Mouse (Mus musculus): ENCODE measurements around the gene Eml5. TPM values are rescaled to one million over a fixed set of nuclear protein-coding genes. Genes with fewer than 3 reads are reported as not detected.

Eml5 gene
- total RNA-seq, 2 experiments from 2014 or later = 7.6 to 9.0 TPM

DNA sequence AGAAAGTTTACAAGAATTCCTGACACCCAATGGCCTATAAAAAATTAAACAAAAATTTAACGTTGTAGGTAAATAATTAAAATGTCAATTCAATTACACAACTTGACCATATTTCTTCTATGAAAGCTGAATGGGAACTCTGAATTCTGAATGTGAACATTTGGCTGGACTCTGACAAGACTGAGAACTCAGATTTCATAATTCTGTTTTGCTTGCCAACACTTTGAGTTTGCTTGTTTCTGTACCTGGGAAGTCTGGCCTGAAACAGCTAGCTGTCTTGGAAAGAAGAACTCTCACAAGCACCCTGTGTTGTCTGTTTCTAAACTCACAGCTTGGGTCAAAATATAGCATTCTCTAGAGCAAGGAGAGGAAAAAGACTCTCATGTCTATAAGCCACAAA lies 67.4 kb downstream of the Eml5 start:
- no peak for DNase-seq

DNA sequence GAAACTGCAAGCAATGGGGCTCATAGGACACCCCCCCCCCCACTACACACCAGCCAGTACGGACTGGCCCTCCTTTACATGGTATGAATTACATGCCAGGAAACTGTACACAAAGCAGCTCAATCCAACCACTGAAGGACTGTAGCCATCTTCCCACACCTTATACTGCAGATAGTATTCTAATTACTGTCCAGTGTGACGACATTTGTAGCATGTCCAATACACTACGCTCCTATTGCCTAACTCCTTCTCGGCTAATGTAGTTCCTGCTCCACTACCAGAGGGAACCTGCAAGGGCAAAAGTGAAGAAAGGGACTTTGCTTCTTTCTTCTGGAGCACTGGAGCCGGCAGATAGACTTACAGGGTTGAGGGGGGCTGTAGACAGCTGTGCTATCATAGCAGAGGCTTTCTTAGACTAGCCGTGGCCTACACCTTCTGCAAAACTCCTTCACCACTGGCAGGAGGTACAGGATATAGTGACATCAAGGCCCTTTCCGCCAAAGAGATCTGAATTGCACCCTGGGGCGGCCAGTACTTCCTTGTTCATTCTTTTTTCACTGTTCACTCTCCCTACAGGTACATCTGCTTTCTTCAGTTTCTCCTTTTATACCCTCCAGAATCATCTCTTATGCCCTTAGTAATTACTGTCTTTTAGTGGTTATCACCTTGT lies 68.2 kb downstream of the Eml5 start:
- no peak for DNase-seq

GRCm38 (mm10) chr12:98831122-98831521 lies 70.2 kb downstream of the Eml5 start:
- DNase-seq = no peak

DNA sequence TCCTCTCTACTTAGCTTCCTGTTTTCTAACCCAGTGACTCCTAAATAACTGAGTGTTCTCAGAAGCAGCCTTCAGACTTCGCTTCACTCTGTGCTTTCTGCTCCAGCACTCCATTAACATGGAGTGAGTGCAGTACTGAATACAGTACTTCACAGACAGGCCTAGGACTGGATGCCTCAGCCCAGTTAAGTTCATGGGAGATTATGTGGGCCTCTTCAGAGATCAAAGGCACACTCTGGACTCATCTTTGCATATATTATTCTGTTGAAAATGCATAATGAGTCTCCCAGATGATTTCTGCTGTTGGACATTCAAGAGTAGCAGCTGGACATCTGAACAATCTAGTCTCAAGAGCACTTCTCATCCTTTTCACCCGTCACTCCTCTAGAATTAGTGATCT lies 80.5 kb downstream of the Eml5 start:
- no peak for DNase-seq

DNA sequence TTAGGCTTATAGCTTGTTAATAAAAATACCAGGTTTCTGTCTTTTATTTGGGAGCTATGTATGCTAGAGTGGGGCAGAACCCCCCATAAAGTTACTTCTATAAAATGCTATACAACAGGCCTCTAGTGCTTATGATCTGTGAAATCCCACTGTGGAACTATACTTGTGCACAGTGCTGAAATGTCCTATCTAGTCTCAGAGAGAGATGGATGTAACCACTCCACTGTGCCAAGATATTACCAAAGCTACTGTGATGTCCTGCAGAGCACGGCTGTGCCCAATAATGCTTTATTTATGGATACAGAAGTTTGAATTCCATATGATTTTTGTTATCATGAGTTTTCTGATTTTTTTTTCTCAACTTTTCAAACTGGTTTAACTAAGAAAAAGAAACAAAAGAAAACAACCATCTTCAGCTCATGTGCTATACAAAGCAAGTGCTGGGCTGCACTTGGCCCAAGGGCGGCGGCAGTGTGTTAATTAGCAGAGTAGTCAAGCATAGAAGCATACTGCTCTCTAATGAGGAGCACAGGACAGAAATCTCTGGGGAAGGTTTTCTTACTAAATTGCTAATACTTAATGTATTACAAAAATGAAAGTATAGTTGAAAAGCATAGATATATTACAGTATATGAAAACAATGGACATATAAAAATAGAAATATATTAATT lies 97.1 kb downstream of the Eml5 start:
- DNase-seq = no peak

- DNase-seq = no peak
These were observed 99.0 kb downstream of the Eml5 start for GRCm38 (mm10) chr12:98802245-98802644.

DNA sequence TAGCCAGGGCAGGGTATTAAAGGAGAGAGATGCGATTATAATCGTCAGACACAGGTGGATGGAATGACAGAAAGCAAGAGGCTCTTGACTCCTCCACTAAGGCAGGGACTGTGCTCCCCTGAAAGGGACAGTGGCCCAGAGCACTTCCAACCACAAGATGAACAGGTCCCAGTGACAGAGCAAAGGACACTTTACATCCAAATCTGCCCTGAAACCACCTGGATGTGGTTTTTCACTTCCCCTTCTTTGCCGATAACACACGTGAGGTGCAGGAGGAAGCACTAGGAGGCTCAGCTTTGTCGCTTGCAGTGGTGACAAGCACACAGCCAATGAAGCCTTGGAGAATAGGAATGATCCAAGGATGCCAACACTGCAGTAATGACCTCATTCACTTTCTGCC lies 101.0 kb downstream of the Eml5 start:
- no peak for DNase-seq

- DNase-seq = no peak
These were observed 105.5 kb downstream of the Eml5 start for GRCm38 (mm10) chr12:98795731-98796318.

DNA sequence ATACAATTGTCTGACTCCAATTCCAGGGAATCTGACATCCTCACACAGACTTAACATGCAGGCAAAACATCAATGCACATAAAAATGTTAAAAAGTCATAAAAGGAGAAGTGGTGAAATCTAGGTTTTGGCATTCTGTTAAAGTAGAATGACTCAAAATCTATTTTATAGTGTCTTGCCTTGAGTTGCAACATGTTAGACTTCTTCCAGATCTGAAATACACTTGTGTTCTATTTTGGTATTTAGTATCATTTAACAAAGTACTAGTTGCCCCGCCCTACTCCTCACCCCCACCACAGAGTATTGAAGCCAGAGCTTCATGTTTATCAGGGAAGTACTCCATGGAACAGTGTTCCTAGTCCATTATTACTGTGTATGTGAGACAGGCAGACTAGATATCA lies 117.0 kb downstream of the Eml5 start:
- no peak for DNase-seq

DNA sequence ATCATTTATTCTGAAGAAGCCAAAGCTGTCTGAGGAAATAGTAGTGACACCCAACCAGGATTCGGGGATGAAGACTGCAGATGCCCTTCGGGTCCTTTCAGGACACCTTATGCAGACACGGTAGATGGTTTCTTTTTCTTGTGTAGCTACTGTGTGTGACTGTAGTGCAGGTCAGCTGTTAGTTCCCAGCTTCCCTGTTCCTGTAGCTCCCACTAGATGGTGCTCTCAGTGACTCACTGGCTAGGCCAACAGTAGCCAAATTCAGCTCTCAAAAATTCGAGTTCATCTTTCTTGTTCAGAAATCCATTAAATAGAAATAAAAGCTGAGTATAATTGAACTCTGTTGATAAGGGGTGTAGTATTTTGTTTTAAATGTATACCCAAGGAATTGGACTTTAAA lies 122.1 kb downstream of the Eml5 start:
- peak; percentile 24 for DNase-seq

- no peak for DNase-seq
These were observed 123.8 kb downstream of the Eml5 start for GRCm38 (mm10) chr12:98777509-98777908.

GRCm38 (mm10) chr12:98766241-98766640 lies 135.0 kb downstream of the Eml5 start:
- no peak for DNase-seq

- DNase-seq = no peak
These were observed 141.6 kb downstream of the Eml5 start for GRCm38 (mm10) chr12:98759700-98760099.

DNA sequence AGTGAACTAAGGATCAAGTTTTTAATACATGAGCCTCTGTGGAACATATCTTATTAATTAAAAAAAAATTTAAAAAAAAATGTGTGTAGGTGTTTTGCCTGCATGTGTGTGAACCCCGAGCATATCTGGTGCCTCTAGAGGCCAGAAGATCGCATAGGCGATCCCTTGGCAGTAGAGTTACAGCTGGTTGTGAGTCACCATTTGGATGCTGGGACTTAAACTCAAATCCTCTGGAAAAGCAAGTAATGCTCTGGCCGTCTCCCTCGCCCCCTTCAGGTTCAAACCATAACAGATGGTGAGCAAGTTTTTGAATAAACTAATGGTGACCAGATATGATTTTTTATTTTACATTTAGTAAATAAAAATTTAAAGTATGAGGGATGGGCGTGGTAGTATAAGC lies 143.6 kb downstream of the Eml5 start:
- DNase-seq = no peak

DNA sequence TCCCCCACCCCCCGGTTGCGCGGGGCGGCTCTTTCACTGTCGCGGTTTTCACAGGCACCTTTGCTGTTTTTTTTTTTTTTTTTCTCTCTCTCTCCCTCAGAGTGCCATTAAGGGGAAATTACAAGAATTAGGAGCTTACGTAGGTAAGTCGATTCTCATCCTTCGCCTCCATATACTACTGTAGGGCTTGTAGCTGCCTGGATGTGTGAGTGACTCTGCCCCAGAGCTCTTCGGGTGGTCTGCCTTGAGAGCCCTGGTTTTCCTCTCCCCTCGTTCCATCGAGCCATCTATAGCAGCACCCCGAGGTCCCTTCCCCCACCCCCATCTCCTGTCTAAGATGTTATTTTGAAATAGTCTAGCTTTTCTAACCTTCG lies 153.9 kb downstream of the Eml5 start:
- no peak for DNase-seq

GRCm38 (mm10) chr12:98746746-98747379 lies 154.4 kb downstream of the Eml5 start, which contains the start of gene Zc3h14:
Zc3h14 (plus strand) TSS chr12:98746964.
- peak; percentile 95 for DNase-seq

DNA sequence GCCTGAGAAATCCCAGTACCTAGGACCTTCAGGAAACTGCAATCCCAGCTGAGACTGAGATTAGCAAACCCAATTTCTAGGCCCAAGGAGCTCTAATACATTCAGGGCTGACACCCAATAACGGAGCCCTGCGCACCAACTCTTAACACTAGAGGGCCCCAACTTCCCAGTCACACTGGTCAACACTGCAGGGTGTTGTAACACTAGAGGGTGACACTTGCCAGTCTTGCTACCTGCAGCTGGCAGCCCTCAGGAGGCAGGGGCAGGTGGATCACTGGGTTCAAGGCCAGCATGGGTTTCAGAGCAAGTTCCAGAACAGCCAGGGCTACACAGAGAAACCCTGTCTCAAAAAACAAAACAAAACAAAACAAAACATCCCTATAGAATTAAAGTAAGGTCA lies 155.2 kb downstream of the Eml5 start:
- peak; percentile 51 for DNase-seq

DNA sequence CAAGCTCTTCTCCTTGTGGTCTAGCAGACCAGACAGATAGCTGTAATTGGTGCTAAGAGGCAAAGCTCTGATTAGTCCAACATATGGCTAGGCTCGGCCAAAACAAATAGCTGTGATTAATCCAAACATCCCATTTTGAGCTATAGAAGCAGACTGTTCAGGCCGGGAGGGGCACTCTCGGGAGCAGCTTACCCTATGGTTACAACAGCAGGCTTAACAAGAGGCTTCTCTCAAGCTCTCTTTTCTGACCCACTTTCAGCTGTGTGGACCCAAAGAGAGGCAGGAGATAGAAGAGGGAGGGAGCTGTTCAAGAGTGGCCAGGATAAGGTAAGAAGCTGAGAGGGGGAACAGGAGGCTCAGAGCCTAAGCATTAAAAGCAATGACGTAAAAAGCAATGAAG lies 155.7 kb downstream of the Eml5 start:
- DNase-seq = no peak

DNA sequence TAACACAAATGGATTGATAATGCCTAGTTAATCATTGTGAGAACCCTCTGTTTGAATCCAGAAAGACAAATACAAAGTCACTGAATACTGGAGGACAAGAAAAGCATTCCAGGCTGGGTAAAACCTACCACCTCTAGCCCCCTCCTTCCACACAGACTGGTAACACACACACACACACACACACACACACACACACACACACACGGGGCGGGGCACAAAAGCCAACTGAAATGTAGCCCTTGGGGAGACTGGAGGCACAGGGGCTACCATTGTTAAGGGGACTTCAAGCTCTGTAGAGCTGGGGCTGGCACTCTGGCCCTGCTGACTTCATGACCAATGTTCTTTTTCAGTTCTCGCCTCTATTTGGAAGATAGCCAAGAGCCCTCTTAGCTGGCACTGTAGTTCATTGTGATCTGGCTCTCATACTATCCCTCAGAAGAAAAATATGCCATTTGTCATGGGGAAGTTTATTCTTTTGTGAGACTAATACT lies 160.2 kb downstream of the Eml5 start:
- DNase-seq = peak; percentile 33

GRCm38 (mm10) chr12:98737801-98738350 lies 163.4 kb downstream of the Eml5 start:
- DNase-seq = no peak

DNA sequence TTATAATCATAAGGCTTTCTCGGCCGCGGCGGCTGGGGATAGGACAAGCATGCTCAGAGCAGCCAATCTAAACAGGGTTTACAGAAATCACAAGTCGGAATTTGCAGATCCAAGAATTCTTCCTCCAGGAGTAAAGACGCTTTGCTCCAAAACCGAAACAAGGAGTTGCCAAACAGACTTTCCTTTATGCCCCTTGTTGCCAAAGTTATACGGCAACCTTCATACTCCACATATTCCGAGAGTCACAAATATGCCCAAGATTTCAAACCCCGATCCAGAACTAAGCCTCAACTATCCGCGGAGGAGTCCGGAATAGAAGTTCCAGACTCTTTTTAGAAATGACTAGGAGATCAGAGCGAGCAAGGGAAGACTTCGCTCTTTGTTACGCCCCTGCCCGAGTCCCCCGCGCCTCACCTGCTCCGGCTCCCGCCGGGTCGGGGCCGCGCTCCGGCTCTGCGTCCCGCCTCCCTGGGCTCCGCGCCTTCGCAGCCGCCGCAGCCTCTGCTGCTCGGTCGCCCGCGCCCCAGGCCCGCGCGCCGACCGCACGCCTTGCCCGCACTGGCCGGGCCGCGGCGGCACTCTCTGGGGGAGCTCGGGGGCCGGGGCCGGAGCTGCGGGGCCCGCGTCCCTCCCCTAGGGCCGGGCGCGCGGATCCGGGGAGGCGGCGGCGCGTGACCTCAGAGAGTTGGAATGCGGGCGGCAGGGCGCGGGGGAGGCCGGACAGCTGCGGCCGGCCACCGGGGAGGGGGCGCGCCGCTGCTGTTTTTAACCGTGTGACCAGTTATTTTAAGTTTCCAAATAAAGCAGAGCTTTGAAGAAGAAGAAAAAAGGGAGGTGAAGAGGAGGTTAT lies 164.1 kb downstream of the Eml5 start, which contains the start of gene Ptpn21:
TSS of gene Ptpn21 (minus strand) at position 455 of the 850 bp plus-strand sequence.
- DNase-seq = peak; percentile 85

Measured in heart, postnatal 4 days (tissue).